Mouse (Mus musculus): ENCODE measurements around the gene Olfr785.
"Not testable (repeated sequence)": the region's sequence is repeated elsewhere in the genome, so short reads cannot be mapped to it uniquely, and the experiment has no call there.

Gene Olfr785

DNA sequence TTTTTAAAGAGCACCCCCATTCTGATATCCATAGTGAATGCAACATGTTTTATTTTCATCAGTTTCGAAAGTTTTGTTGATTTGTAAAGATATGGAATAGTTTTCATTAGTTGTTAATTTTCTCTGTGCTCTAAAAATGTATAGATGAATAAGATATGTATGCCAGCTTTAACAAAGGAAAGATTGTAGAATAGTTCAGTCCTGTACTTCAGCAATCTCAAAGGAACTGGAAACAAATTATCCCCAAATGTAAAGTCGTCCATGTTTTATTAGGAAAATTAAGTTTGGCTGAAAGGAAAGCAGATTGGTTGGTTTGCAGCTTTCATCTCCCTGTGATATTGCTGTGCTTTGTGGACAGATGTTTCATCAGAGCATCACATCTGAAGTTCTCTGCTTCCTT lies at the start of gene Olfr785:
Olfr785 (plus strand) TSS at position 301 of the 400 bp plus-strand sequence.
- DNase-seq = no peak

DNA sequence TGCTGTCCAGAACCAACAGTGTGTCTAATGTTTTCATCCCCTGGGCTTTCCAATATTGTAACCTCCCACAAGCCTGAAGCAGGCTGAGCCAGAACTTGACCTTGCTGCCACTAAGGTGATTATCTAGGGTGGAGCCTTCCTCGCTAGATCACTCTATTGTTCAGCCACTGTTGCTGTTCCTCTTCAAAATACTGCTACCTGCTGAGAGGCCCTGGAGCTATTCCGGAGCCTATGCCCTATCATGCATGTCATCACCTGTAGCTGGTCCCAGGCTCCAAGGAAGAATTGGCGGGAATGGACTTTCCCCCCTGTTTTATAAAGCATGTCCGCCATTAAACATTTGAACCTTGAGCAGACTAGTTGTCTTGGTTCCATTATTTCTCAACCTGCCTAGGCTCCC lies 48.7 kb upstream of the Olfr785 start:
- DNase-seq = not testable (repeated sequence)

DNA sequence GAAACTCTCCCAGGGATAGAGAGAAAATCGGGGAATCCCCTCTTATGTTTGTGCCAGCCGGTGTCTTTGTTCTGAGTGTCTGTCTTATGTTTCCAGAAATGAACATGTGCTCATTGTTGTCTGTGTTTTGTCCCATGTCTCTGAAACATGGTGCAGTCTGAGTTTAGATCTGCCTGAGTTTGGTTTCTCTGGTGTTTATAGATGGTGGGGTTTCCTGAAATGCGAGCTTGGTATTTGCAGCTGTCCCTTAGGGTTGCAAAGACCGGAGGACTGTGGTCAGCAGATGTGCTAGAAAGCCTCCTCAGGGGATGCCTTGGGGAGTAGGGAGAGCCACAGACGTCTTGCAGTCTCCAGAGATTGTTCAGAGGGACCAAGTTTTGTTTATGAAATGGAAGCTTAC lies 47.9 kb upstream of the Olfr785 start:
- DNase-seq = no peak

DNA sequence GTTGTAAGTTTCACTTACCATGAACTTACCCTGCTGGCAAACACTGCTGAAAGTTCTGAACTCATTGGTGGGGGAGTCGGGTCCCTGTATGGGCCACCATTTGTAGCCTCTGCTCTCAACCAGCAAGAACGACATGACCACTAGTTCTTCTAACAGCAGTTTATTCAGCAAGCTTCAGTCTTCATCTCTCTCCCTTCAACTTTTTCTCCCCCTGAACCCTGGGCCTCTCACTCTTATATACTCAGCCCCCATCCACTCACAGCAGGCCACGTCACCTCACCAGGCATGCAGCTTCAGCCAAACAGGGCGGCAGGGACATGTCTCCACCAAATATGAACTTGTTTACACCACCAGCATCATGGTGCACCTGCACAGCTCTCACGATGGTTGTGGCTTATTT lies 31.2 kb upstream of the Olfr785 start:
- DNase-seq = not testable (repeated sequence)

DNA sequence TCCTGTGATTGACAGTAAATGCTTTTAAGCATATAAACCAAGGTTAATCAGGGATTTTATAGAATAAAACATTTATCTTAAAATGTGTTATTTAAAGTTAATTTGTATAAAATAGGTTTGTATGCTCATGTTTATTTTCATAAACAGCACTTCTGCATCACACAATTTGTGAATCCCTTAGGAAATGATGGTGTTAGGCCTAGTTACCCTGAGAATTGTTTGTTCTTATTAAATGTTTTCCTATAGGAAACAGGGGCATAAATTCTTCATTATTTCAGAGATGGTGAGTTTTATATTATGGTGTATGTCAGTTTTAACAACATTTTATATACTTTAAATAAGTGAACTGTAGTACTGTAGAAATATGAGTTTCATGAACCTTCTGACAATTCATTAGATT lies 21.4 kb upstream of the Olfr785 start, which contains the start of gene Olfr784:
Olfr784 (plus strand) TSS at position 301 of the 400 bp plus-strand sequence.
- DNase-seq = no peak

DNA sequence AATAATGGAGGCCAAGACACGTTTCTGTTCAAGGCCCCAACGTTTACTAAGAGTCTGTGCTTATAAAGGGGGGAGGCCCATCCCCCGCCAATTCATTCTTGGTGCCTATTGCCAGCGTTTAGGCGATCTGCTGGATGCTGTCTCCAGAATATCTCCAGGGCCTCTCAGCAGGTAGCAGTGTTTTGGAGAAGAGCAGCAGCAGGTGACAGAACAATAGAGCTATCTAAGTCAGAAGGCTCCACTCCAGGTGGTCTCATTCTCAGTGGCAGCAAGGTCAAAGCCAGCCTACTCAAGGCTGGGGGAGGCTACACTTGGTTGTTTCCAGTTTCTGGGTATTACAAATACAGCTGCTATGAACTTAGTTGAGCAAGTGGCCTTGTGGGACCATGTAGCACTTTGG lies 4.3 kb upstream of the Olfr785 start:
- DNase-seq = no peak

DNA sequence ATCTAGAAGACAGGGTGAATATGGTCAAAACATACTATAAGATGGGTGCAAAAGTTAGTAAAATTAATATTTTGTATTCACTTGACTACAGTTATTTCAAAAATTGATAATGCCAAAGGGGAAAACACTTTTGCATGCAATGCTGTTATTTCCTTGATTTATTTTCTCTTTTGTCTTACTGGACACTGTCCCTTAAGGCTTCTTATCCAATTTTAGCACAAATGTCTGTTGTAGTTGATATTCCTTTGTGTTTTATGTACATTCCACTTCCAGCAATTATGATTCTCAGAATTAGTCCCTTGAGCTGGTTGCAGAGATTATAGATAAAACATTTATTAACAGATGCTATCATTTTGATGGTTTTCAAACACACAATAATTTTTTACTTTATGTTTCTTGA lies 21.8 kb downstream of the Olfr785 start, which contains the start of gene Olfr786:
Olfr786 (plus strand) TSS at position 301 of the 400 bp plus-strand sequence.
- DNase-seq = no peak

All from thymus, postnatal 36 days (tissue).